Mouse (Mus musculus) C2C12 (cell line): Measurements from ENCODE around the gene Gm10188.

Experiments used
- CEBPB ChIP-seq: IDR thresholded peaks from one replicate; pipeline ENCODE4 v1.6.1; 2011; ENCODE audit warnings: low read depth, mild to moderate bottlenecking, control low read depth, moderate library complexity
- CTCF ChIP-seq: IDR thresholded peaks from one replicate; pipeline ENCODE4 v1.5.1; 2011; ENCODE audit not compliant: control insufficient read depth, insufficient read depth, insufficient read length
- MYOD1 ChIP-seq: IDR thresholded peaks from one replicate; pipeline ENCODE4 v1.6.1; 2011; ENCODE audit warnings: low read depth; ENCODE audit not compliant: control insufficient read depth, insufficient read length
- USF1 ChIP-seq: IDR thresholded peaks from one replicate; pipeline ENCODE4 v1.6.1; 2011; ENCODE audit warnings: low read depth, mild to moderate bottlenecking, control low read depth, moderate library complexity

GRCm38 (mm10) chr1:132200562-132201510 is 28.7 kb downstream of the Gm10188 start:
- no peak for TF ChIP-seq CTCF
- TF ChIP-seq MYOD1, result no peak
- no peak for TF ChIP-seq USF1
- TF ChIP-seq CEBPB, result no peak
